Mouse (Mus musculus): ENCODE measurements around the gene Xirp1.

GRCm38 (mm10) chr9:119978151-119978810, 45.1 kb downstream of the Xirp1 start:
- no peak for TF ChIP-seq CTCF (IDR thresholded peaks at IDR 0.05; ENCODE audit: low read depth, low read length)
- TF ChIP-seq POLR2A (IDR thresholded peaks at IDR 0.05; ENCODE audit: extremely low read depth, insufficient read depth, low read length) = no peak
